In genomic region chr1:154842336-154842735, GRCm38 (mm10) we compare ENCODE assay signal across 24 mouse cellular contexts.
"Had no signal": no experiment of that assay in that cellular context is flagged by ENCODE, and none has a peak within 500 bp of the region (broad histone marks: within the 10 kb centered on the region; RNA-seq: fewer than 3 reads in every experiment).

No protein-coding gene starts in this region.

- H3K4me1 ChIP-seq: hindbrain, embryonic 13.5 days; hindbrain, embryonic 15.5 days; limb, embryonic 10.5 days; limb, embryonic 12.5 days; liver, embryonic 13.5 days; liver, embryonic 15.5 days had no signal

- H3K4me3 ChIP-seq: heart, embryonic 10.5 days; heart, embryonic 12.5 days; hindbrain, embryonic 13.5 days; hindbrain, embryonic 15.5 days; left cerebral cortex, adult 2 months; limb, embryonic 10.5 days; limb, embryonic 12.5 days; liver, embryonic 13.5 days; liver, embryonic 15.5 days had no signal

- H3K36me3 ChIP-seq: heart, embryonic 10.5 days; heart, embryonic 12.5 days; hindbrain, embryonic 13.5 days; hindbrain, embryonic 15.5 days; limb, embryonic 10.5 days; limb, embryonic 12.5 days; liver, embryonic 13.5 days; liver, embryonic 15.5 days had no signal

- H3K9me3 ChIP-seq: heart, embryonic 10.5 days; heart, embryonic 12.5 days; hindbrain, embryonic 13.5 days; hindbrain, embryonic 15.5 days; limb, embryonic 10.5 days; limb, embryonic 12.5 days; liver, embryonic 13.5 days; liver, embryonic 15.5 days had no signal

- H3K9ac ChIP-seq: heart, embryonic 12.5 days; hindbrain, embryonic 13.5 days; hindbrain, embryonic 15.5 days; limb, embryonic 12.5 days; liver, embryonic 13.5 days; liver, embryonic 15.5 days; liver, postnatal 0 days had no signal

- H3K4me2 ChIP-seq: heart, embryonic 12.5 days; hindbrain, embryonic 13.5 days; hindbrain, embryonic 15.5 days; limb, embryonic 12.5 days; liver, embryonic 11.5 days; liver, embryonic 13.5 days; liver, embryonic 15.5 days had no signal

- H3K27ac ChIP-seq: heart, embryonic 10.5 days; hindbrain, embryonic 13.5 days; hindbrain, embryonic 15.5 days; hindbrain, postnatal 0 days; left cerebral cortex, adult 2 months; limb, embryonic 10.5 days; limb, embryonic 12.5 days; liver, embryonic 13.5 days; liver, embryonic 15.5 days had no signal

- H3K27me3 ChIP-seq: hindbrain, embryonic 13.5 days; hindbrain, embryonic 15.5 days; limb, embryonic 12.5 days; liver, embryonic 13.5 days; liver, embryonic 15.5 days had no signal

- DNase-seq: gastrocnemius, postnatal 14 days; gastrocnemius, postnatal 36 days; heart, adult 18-20 months; heart, postnatal 10 days; heart, postnatal 36 days; kidney, adult 18-20 months; kidney, adult 8-10 months; kidney, postnatal 10 days; kidney, postnatal 25 days; kidney, postnatal 4 days; layer of hippocampus, adult 9-11 months; liver; liver, embryonic 13.5 days; liver, postnatal 0 days had no signal
